Mouse (Mus musculus): ENCODE data around the gene Bbs9.

DNA sequence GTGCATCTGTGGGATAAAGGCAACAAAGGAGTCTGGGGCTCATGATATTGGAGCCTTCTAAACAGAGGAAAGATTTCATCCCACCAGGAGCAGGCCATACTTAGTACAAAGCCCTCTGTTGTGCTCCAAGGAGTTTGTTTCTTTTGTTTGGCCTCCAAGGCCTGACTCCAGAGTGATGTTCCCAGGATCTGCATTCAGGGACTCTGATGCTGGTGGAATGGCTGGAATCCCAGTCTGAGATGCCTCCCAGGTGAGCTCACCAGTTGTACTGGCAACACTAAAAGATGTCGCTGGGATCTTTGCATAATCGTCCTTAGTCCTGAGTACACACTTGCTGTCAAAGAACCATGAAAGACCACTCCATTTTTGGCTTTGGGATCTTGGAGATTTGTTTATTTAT lies 41.4 kb upstream of the Bbs9 start:
- no peak for TF ChIP-seq ZNF384 (IDR thresholded peaks at IDR 0.05; ENCODE audit: low read depth, low read length)
- no peak for TF ChIP-seq ZC3H11A (IDR thresholded peaks at IDR 0.05; ENCODE audit: borderline replicate concordance, low read depth, low read length)
- TF ChIP-seq MAFK (IDR thresholded peaks at IDR 0.05; ENCODE audit: insufficient read depth, low read depth, low read length) = no peak

Data from ES-E14 (cell line).